Mouse (Mus musculus) activated CD4-positive, CD25-positive, alpha-beta regulatory T cell, adult 4 months (primary cell): Measurements from ENCODE around the gene Ppm1h. TPM values are rescaled to one million over a fixed set of nuclear protein-coding genes. Genes with fewer than 3 reads are reported as not detected.

ENCODE experiments used
- ATAC-seq: one replicate; pipeline ENCODE4 v1.8.0; 2017
- polyA plus RNA-seq, 2 experiments: library from polyadenylated mRNA; unstranded; fragments of 100-300 nt; shearing (Covaris generic); gene quantifications; one replicate each; pipeline ENCODE4 v1.2.1; 2017

Gene Ppm1h
- polyA plus RNA-seq, 2 experiments from 2014 or later, result 37.4 to 45.1 TPM

DNA sequence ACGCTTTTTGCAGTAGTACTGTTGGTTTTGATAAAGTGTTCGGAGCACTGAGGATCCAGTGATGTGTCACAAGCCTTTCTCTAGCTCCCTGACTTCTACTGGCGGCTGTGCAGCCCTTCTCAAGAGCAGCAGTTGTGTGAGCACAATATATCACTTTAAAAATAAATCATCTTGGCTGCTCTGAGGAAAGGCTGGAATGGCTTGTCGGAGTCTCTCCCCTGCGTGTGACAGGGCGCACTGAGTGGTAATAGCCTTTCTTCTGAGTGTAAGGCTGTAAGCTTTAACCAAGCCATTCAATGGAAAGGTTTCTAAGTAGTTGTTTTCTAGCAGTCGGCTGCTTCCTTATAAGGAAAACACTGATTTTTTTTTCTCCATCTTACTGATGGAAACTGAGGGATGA is 91.8 kb downstream of the Ppm1h start:
- ATAC-seq, result no peak

DNA sequence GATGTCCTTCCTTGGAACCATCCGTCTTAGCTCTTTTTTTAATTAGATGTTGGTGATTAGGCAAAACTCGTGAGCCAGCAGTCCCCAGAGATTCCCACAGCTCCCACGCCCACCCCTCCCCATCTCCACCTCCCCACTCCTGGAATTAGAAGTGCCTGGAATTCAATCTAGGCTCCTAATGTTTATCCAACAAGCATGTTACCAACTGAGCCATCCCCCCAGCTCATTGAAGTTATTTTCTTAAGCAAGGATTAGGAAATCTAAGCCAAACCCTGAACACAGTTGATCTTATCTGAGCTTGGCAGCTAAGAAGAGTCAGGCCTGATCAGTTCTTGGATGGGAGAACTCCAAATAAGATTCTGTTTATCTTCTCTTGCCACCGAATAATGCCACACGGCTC is 92.4 kb downstream of the Ppm1h start:
- no peak for ATAC-seq

- ATAC-seq, result no peak
Observed at GRCm38 (mm10) chr10:122774169-122774568, 95.6 kb downstream of the Ppm1h start.

DNA sequence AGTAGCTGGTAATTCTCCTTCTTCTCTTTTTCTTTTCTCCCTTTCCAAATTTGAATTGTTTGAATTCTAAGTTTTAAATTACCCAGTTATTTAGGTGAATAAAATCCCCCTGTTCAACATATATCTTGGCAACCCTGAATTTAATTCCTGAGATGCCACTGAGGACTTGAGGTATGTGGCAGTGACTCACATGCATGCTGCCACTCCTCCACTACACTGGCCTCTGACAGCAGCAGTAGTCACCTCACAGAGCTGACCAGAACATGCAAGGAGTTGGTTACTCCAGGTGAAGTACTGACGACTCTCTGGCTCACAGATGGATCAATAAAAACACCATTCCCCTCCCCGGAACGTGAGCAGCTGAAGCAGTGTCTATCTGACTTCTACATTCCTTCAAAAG is 98.9 kb downstream of the Ppm1h start:
- ATAC-seq, result no peak

DNA sequence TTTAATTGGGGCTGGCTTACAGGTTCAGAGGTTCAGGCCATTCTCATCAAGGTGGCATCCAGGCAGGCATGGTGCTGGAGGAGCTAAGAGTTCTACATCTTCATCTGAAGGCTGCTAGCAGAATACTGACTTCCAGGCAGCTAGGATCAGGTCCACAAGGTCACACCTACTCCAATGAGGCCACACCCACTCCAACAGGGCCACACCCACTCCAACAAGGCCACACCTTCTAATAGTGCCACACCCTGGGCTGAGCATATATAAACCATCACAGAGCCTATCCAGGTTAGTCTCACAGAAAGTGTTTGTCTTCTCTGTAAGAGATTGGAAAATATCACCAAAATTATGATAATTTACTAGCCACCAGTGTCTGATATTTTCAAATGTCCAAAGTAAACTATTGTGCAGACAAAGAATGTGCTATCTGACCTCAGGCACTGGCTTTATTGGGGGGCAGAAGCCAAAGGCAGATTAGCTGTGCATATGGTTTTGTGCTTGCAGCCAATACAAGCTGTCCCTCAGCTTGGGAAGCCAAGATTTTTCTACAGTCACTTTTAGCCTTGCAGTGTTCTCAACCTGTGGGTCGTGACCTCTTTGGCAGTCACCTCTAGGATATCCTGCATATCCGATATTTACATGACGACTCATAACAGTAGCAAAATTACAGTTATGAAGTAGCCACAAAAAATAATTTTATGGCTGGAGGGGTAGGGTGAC is 99.5 kb downstream of the Ppm1h start:
- ATAC-seq, result no peak

DNA sequence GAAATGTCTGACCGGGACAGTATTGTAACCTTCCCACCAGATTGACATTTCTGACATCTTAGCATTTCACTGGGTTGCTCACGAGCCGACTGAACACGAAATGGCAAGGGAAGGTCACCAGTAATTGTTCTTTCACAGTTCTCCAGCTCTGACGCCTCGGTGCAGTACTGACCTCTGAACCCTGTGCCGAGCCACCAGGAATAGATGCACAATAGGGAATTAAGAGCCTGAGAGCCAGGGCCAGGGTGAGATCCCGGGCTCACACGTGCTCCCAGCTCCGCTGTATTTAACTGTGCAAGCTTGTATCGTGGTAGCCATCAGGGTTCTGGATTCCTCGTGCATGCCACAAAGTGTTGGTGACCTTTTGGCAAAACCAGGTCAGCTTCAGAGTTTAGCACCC is 100.8 kb downstream of the Ppm1h start:
- no peak for ATAC-seq

- no peak for ATAC-seq
Observed at GRCm38 (mm10) chr10:122782755-122783154, 104.2 kb downstream of the Ppm1h start.

DNA sequence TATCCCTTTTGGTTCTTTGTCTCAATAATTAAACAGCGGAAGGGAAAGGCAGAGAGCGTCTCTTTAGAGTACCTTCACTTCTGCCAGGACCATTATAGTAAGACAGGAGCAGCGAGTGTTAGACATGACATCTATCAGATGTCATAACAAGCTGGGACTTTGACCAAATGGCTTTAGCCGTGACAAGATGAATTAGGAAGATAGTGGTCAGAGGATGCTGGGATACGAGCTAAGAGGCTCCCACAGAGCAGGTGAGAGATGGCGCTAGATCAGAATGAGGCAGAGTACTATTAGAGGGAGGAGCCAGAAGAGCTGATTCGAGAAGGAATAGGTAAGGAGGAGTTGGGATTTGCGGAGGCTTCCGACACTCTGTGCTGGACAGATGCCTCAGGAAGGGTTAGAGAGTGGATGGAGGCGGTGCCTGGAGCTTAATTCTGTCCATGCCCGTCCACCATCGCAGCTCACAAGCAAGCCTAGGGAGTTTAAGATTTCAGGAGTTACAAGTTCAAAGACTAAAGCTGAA is 111.1 kb downstream of the Ppm1h start:
- ATAC-seq, result no peak

GRCm38 (mm10) chr10:122792021-122792966 is 113.7 kb downstream of the Ppm1h start:
- ATAC-seq, result no peak

DNA sequence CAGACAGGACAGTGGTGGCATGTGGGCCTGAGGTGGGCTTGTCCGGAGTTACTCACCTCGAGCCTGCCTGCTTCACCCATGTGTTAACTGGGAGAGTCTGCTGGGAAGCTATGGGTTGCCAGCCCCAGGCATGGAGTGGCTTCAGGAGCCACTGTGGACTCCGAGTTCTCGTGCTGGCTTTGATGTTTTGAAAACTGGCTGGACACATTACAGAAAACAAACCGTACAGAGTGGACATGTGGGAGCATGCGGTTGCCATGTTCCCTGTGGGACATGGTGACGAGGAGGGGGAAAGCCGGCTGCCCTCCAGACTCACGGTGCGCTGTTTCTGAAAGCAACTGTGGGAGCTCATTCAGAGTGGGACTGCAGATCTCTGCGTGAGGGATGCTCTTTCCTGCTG is 114.6 kb downstream of the Ppm1h start:
- ATAC-seq, result no peak

DNA sequence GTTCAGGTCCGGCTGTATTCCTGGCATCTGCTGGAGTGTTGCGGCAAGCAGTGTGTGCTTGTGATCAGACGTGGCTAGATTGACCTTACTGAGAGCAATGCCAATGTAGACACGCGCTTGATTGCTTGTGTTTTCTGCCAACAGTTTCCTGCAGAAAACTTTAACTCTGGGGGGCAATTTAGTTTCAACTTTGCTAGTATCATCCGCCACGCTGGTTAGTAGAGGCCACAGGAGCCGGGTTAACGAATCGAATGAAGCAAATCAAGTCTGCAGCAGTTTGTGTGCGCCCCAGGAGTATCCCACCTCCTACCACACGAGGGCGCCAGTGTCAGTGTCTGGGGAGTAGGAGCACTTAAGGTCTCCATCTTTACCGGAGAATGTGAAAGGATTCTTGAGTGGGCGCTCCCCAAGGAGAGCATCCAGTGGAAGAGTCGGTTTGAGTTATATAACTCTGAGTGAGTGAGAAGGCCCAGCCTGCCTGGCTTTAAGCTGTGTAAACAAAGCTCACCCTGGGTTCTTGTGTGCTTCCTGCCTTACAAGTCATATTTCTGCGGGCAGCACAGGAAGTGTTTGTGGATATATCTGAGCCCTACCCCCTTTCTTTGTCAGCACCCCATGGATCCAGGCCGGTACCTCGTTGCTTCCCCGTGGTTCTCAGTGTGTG is 115.8 kb downstream of the Ppm1h start:
- peak; percentile 96 for ATAC-seq

GRCm38 (mm10) chr10:122797955-122798354 is 119.4 kb downstream of the Ppm1h start:
- ATAC-seq, result no peak

- ATAC-seq, result peak; percentile 94
Observed at GRCm38 (mm10) chr10:122800003-122800731, 121.6 kb downstream of the Ppm1h start.

GRCm38 (mm10) chr10:122800732-122801110 is 122.2 kb downstream of the Ppm1h start:
- ATAC-seq, result peak; percentile 39

GRCm38 (mm10) chr10:122802218-122802617 is 123.7 kb downstream of the Ppm1h start:
- no peak for ATAC-seq

- ATAC-seq, result no peak
Observed at GRCm38 (mm10) chr10:122802901-122803300, 124.3 kb downstream of the Ppm1h start.

- no peak for ATAC-seq
Observed at GRCm38 (mm10) chr10:122803906-122804305, 125.3 kb downstream of the Ppm1h start.

- ATAC-seq, result no peak
Observed at GRCm38 (mm10) chr10:122805866-122806265, 127.3 kb downstream of the Ppm1h start.

DNA sequence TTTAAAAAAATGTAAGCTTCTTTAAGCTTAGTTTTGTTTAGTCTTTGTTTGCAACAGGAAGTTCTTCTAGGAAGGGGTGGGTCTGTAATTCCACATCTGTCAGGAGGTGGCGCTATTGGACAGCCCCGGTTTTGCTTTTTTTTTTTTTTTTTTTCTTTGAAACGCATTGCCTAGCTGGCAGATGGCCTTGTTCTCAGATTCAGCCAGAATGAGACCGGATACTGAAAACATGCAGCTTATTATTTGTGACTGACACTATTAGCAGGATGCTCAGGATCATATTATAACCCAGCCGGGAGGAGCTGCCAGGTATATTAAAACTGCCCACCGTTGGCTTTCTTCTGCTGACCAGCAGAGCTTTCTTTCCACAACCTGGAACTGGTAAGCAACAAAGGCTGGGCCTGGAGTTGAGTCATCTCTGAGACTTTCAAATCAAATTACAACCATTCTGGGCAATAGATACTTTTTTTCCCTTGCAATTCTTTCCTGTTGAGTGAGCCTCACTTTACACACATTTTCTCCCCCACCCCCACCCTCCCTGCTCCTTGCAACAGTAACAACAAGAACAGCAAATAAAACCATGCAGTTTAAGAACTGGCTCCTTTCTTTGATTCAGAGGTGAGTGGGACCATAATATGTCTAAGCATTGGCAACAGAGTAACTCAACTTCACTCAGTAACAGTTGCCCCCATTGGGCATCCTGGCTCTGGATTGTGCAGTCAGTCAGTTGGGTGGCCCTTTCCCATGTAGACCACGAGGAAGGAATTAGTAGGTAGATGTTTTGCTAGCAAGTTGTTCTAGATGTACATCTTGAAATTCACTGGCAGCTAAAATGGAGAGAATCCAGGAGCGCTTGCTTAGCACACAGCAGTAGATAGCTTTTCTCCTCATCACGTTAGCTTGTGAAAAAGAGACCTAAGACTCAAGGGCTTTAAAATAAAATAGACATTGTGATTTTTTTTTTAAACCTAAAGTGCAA is 128.9 kb downstream of the Ppm1h start:
- ATAC-seq, result peak; percentile 78

DNA sequence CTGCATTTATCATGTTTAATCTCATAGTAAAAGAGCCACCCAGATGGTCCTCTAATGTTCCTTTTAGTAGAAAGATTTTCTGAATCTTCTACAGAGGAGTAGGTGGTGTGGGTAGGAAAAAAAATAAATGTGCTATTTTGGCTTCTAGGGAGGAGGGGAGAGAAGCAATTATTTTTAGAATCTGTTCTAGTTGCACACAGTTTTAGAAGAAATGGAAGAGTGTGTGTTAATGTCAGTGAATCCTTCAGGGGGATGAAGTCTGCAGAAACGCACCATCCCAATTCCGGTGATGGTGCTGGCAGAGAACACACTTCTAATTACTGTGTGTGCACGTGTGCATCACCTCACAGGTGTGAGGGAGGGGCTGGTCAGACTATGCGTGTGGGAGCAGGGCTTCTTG is 129.6 kb downstream of the Ppm1h start:
- no peak for ATAC-seq

DNA sequence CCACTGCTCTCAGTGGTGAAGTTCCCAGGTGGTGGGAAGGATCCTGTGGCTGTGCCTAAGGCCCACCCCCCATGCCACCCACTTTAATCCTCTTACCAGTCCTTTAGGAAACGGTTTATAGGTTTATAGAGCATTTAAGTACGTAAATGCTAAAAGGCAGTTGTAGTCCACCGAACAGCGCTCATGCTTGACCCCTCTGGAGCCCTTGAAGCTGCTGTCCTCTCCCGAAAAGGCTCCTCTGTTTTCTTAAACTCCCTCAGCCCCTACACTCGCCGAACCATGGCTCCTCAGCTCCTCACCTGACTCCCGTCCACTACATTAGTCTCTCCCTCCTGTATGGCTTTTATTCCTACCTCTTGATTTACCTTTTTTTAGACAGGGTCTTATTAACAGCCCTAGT is 131.3 kb downstream of the Ppm1h start:
- ATAC-seq, result no peak
